Mouse (Mus musculus) skeletal muscle tissue, adult 2 months (tissue): ENCODE measurements around the gene Map3k7cl.
A peak's percentile ranks its signal among the peaks of the same experiment; 100 is the strongest.

Source experiments
- DNase-seq: peaks from one replicate; pipeline ENCODE4 v3.0.0-alpha.2; 2012; ENCODE audit warnings: low read depth, low spot score

Map3k7cl gene

DNA sequence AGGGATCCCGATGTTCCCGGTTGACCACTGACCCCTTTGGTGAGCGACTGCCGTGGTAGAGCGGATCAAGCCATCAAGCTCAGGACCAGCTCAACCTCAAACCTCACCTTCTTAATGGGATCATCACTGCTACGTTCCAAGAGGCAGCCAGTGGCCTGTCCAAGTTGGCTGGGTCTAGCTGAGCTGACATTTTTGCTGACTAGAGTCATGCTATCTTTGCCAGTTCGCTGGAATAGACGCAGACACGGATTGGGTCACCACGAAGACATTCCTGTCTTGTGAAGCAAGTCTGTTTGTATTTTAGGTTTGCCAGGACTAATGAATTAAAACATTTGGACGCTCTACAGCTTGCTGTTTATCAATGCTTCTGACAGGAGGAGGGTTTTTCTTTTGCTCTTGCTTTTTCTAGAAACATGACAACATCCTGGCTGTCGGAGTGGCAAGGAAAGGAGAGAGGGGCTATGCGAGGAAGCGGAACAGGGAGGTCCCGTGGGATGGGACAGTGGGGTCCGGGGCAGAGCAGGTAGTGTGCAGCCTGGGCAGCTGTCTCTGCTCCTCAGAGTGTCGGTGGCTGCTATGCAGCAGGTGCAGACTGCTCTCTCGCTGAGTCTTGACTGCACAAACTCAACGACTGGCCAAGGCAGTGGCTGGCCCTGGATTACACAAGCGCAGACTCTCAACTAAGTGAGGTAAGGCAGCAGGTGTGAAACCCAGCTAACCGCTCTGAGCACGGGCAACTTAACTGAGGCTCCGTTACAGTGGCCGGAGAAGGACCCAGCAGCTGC, at the start of gene Map3k7cl:
Gene Map3k7cl (plus strand): TSS at position 424 of the 785 bp plus-strand sequence.
- DNase-seq: peak; percentile 88

DNA sequence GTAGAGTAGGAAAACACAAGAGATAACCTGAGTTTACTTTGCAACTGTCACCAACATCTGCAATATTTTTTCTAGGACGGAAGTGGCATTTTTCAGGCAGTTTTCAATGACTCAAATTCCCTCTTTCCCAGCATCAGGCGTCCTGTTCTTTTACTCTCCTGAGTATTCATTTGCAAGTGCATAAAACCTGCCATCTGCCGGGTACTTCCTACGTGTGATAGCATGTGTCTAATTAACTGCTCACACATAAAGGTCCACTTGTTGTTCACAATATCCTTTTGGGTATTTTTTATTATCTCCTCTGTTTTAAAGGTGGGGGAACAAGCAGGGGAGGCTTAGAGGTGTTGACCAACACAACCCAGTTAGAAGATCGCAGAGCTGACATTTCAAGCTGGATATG, 41.4 kb upstream of the Map3k7cl start:
- DNase-seq: no peak

DNA sequence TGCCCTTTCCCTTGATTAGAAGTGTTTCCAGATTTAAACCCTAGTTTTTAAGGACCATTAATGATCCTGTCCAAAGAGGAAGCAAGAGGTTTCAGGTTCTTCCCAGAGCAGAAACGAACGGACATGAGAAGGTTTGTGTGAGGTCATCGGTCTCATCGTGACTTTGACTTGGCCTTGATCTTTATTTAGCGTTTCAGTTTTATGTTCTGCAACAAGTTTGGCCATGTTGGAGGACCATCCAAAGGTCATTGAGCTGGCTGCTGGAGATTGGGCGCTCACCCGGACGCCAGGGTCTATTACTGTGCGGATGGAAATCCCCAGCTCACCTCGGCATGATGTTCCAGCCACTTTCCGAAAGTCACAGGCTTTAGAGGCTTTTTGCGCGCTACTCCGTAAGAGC, 40.8 kb upstream of the Map3k7cl start:
- DNase-seq: peak; percentile 53

DNA sequence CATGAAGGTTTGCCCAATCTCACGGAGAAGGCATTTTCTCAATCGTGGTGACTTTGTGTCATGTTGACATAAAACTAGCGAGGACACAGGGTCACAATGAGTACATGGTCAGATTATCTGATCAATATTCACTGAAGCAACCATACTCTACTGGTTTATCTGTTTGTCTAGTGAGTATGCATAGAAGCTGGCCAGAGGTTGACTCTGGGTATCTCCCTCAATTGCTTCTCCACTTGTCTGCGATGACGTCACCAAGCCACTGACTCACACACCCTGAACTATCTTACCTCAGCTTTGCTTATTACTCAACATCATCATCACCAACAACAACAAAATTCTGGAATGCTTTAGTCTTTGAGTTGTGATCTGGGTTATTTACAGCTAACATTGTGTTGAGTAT, 28.9 kb upstream of the Map3k7cl start:
- no peak for DNase-seq

DNA sequence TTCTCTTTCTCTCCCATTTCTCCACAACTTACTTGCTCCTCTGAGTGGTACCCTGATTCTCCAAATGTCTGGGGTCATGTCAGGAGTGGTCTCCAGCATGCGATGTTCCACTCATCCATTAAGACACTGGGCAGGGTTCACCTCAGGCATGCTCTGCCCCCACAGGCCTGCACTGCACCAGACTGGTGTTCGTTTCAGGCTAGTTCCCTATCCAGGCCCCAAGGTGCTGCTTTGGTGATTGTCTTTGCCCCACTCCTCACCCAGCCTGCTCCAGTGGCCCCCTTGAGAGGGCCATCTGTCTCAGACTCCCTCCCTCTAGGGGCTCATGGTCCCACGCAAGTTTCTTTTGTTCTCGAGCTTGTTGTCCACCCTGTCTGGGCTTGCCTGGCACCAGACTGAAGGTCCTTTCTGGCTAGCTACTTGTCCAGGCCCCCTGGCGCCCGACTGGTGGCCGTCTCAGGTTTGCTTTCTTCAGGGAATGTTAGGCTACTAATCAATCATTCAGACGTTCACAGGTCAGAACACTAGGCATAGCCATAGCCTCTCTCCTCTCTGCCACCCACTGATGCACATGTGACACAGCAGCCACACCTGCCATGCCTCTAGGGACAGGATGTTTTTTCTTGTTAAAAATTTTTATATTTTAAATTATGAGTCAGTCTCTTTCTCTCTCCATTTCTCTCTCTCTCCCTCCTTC, 25.4 kb upstream of the Map3k7cl start:
- DNase-seq: no peak

DNA sequence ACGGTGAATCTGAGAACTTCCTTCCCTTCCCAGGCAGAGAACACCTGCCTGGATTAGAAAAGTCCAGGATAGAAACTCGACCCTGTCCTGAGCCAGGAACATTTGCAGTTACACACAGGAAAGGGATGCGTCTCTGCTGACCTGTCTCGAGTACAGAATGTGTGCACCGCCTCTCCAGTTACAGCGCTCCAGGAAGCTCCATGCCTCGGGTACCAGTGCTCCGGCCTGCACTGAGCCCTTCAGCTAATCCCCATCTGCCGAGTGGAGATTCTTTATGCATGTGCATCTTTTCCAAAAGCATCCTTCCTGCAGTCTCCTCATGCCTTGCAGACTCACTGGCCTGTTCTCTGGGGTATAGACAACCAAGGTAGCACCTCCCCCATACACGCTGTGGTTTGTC, 24.4 kb upstream of the Map3k7cl start:
- DNase-seq: no peak

DNA sequence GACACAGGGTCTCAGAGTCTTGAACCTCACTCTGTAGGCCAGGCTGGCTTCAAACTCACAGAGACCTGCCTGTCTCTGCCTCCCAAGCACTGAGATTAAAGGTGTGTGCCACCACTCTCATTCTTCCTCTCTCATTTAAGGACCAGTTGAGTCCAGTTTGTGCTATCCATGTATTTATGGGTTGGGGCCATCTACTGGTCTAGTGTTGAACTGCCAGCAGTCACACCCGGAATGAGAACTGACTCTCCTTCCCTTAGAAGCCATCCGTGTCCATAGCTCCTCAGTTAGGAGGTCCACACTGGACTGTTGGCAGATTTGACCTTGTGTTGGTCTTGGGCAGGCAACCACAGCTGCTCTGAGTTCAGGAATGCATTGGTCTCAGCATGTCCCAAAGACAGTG, 4.8 kb upstream of the Map3k7cl start:
- no peak for DNase-seq

DNA sequence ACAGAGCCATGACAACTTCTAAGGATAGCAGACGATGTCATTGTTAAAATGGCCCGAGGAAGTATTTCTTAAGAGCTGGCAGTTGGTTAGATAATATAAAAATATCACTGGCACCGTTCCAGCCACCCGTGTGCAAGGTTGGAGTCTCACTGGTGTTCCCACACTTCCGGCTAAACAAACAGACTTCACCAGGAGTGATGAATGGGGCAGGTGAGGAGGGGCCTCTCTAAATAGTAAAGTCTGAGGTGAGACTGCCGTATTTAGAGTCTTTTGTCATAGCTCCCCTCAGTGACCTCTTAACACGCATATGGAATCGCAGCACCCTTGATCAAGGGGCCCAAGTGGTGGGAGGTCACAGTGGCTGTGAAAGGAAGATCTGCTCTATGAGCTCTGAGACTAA, 3.2 kb downstream of the Map3k7cl start:
- DNase-seq: no peak

DNA sequence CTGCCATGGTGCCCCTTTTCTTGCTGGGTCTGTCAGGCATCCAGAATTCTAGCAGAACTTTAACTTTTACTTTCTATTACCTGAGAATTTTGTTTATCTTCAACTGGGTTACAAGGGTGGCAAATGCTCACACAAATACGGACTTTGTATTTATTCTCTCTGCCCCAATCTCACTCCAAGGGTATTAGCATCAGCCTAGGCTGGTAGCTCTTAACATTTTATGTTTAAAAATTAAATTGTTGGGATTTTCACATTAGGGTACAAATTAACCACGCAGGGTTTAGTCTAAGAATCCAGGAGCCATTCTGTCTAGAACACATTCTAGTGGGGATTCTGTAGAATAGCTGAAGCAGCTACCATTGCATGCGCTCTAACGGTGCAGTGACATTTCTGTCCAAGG, 8.4 kb downstream of the Map3k7cl start:
- DNase-seq: no peak

DNA sequence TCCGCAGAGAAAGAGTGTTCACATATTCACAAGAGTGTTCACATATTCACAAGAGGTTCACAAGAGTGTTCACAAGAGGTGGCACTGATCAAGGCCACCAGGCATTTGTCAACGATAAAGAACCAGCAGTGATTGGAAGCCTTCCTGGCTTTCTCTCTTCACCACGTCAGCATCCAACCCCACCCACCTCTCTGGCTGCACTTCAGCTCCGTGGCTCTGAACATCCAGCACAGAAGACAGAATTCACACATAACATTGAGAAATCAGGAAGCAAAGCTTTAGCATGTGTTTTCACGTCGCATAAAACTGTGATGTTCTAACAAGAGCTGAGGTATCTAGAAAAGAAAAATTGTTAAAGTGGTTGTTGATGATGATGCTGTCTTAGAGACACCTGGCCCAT, 10.4 kb downstream of the Map3k7cl start:
- no peak for DNase-seq

DNA sequence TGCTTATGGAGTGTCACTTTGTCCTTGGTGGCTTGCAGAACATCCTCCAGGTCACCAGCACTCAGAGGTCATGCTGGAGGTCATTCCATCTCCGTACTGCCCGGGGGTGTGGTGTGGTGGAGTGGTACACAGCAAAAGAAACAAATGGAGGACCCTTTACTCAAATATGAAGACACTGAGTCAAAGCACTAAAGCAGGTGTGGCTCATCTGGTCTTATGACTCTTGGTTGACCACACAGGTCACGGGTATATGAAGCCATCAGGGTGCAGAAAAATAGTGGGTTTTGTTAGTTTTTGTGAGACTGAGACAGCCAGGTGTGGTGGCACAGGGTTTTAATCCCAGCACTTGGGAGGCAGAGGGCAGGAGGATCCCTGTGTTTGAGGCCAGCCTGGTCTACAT, 11.4 kb downstream of the Map3k7cl start:
- DNase-seq: no peak

DNA sequence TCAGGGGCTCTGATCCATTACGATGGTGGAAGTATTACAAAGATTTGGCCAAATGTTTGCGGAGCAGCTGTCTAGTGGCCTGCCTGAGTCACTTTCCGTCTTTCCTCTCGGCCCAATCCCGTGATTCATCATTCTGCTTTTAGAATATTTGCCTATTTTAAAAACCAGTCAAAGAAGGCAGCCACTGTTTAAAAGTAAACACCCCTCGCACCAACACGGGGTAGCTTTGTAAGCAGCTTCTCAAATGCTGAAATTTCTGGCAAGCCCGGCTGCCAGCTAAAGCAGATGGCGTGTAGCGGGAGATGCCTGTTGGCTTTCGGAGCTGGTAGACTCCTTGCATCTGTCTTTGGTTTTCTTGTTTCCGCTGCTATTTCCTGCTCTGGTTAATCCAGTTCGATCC, 14.4 kb downstream of the Map3k7cl start:
- peak; percentile 45 for DNase-seq

DNA sequence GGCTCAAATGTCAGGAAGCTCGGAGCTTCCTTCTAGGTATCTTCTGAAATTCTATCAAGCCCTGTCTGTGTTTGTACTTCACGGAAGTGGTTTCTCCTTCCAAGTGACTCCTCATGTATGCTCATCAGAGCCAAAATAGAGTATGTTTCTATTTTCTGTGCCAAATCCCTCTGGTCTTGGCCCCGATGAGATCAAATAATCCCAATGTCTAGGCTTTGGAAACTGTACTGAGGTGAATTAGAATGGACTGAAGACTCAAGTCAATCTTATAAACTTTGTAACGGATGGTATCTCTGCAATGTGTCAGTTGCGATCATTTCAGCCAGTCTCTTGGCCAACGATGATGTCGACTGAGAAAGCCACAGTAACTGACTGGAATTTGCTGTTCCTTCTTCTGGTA, 15.1 kb downstream of the Map3k7cl start:
- DNase-seq: no peak

DNA sequence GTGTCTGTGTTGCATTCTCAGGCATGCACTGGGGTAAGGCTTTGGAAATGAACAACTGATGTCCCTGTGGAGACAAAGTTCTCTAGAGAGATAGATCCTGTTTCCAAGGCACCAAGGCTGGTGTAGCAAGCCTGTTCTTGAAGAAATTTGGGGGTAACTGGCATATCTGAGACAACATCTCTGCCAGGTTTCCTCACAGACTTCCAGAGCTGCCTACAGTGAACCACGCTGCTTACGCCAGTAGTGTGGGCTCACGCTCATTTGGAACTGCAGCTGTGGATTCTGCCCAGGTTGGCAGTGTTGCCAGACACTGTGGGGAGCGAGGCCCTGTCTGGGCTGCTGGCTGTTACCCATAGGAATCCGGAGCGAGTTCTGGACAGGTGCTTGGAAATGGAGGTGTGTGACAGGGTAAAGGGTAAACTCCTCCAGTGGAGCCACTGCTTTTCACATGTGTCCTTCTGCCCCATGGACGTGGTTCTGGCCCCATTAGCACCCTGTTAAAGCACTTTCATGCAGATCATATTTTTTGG, 16.5 kb downstream of the Map3k7cl start:
- DNase-seq: no peak

DNA sequence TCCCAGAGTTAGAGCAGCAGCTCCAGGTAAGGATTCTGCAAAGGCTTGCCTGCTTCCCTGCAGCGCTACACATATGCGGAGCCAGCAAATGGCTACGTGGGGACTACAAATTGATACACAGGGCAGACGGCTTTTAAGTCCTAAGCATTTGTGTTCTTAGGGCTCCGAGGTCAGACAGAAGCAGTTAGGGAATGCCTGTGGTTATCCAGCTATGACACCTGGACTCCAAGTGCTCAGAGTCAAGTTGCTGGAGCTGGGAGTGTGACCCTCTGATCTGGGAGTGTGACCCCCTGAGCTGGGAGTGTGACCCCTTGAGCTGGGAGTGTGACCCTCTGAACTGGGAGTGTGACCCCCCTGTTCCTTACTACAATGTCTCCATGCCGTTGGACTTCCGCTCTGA, 17.2 kb downstream of the Map3k7cl start:
- no peak for DNase-seq

DNA sequence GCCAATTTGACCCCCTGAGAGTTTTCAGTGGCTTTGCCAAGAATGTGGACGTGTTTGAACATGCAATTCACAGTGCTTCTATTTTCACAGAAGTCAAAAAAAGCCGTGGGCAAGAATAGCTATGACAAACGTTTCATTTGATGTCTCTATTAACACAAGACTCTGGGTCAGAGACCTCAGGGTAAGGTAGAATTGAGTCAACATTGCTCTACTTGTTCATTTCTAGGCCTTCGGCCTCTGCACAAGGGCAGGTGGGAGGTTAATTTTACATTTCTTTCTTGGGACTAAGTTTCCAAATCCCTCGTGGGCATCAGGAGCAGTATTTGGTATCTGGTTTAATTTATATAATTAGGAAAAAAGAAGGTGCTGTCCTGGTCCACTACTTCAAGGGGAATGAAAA, 20.3 kb downstream of the Map3k7cl start:
- DNase-seq: no peak

DNA sequence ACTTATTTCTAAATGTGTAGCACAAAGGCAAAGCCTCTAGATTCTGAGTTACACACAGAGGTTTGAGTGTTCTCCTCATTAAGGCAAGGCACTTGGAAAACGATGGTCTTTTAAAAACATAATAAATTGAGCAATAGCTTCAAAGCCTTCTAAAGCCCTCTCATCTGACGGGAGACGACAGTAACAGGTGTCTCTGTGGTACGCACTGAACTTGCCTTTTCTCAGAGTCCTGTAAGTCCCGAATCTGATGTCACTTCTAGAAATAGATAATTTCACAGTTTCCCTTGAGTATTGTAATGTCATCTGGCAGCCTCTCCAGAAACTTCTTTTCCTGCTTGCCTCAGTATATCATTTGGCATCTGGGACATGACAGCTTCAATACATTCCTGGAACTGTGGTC, 21.0 kb downstream of the Map3k7cl start:
- no peak for DNase-seq

DNA sequence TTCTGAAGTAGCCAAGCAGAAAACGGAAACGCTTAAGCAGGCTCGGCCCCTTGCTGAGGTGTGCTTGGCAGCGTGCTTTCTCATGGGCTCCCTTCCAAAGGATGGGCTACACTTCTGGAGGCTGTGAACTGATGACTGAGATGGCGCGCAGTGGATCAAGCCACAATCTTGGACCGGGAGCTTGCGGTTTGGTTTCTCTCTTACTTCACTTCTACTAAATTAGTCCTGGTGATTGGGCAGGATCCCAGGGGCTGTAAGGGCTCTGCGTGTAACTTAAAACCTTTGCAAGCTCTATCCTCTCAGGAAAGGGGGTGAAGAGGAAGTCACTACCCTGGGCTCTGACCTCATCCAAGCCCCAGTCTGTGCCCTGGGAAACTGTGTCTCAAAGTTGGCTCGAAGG, 22.5 kb downstream of the Map3k7cl start:
- DNase-seq: peak; percentile 74

DNA sequence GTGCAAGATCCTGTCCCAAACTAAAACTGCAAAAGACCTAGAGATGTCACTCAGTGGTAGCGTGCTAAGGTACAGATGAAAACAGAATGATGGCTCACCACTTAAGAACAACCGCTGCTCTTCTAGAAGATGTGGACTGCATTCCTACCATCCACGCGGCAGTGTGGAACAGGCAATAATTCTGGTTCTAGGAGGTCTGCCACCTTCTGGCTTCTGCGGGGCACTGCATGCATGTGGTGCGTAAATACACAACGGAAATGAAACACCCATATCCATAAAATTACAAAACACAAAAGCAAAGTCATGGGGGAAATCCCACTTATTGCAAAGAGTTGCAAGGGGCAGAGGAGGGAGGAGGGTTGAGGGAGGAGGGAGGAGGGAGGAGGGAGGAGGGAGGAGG, 25.8 kb downstream of the Map3k7cl start:
- DNase-seq: no peak

DNA sequence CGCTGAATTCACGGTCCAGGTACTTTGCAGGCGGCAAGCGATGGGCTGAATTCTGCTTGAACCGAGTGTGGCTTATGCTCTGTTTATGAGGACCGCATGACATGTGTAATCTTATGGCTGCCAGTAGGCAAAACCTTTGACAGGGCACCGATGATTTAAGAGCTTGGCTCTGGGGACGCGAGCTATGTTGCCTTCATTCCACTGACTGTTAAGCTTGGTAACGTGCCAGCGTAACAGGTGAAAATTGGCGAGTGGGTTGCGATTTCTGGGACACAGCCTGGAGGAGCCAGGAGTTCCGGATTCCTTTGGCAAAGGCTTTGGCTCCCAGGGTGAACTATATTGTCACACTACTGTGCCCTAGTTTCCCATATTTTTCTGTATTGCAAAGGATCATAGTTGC, 26.3 kb downstream of the Map3k7cl start:
- DNase-seq: no peak

DNA sequence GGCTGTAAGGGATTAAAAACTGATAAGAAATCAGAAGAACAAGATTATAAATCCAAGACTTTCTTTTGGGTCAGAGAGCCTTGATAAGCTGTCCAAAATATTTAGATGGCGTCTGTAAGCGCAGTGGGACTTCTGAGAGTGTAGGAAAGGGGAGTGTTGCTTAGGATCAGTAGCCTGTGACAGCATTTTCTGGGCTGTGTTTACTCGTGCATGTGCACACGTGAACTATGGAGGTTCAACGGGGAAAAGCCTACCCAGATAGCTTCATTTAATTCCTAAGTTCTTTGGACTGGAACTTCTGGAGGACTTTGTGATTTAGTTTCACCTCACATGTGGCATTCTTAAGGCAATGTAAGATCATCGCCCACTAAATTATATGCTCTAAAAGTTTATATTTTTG, 29.6 kb downstream of the Map3k7cl start:
- no peak for DNase-seq

DNA sequence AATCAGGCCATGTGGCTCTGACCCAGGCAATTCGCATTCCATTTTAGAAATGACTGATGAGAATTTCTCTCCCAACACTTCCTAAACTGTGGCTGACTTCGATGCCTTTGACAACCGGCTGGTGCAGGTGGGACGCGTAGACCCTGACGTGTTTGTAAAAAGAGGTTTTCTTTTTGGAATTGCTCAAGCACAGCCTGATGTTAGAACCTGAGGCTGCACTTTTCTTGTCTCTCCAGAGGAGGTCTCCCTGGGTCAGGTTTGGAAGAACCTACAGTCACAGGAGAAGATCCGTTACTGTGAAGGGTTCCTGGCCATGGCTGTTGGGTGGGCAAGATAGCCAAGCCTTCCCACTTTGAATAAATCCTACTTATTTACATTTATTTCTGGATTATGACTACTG, 31.5 kb downstream of the Map3k7cl start:
- no peak for DNase-seq
